Mouse (Mus musculus) forebrain, embryonic 10.5 days (tissue): Measurements from ENCODE around the gene Zdhhc23. TPM values are rescaled to one million over a fixed set of nuclear protein-coding genes. Genes with fewer than 3 reads are reported as not detected.

ENCODE experiments used
- DNase-seq: peaks from one replicate; pipeline ENCODE4 v3.0.0-alpha.2; 2017; ENCODE audit warnings: low spot score; ENCODE audit errors: extremely low spot score
- H3K27ac ChIP-seq: fragments of 300-500 bp; sonication (generic); 2 replicates; pipeline ENCODE4 v1.5.1; 2016; ENCODE audit warnings: mild to moderate bottlenecking
- H3K27me3 ChIP-seq: fragments of 300-500 bp; sonication (generic); 2 replicates; pipeline ENCODE4 v1.6.1; 2016; ENCODE audit warnings: mild to moderate bottlenecking; ENCODE audit not compliant: poor library complexity, severe bottlenecking
- H3K36me3 ChIP-seq: fragments of 300-500 bp; sonication (generic); replicated peaks from 2 replicates; pipeline ENCODE4 v1.6.1; 2016; ENCODE audit warnings: mild to moderate bottlenecking, moderate library complexity
- H3K4me1 ChIP-seq: fragments of 300-500 bp; sonication (generic); 2 replicates; pipeline ENCODE4 v1.6.1; 2016
- H3K4me3 ChIP-seq: fragments of 300-500 bp; sonication (generic); 2 replicates; pipeline ENCODE4 v1.5.1; 2016; ENCODE audit warnings: mild to moderate bottlenecking, moderate library complexity
- H3K9me3 ChIP-seq: fragments of 300-500 bp; sonication (generic); 2 replicates; pipeline ENCODE4 v1.6.1; 2016; ENCODE audit warnings: mild to moderate bottlenecking, moderate library complexity
- whole genome bisulfite sequencing: fragments of 180-500 bp; shearing (Covaris S2); methylation state at CpG from one replicate; pipeline ENCODE4 v1.1.7; 2016; 5-methylcytosine and 5-hydroxymethylcytosine counted together
- polyA plus RNA-seq: library from polyadenylated mRNA; unstranded; fragments of >200 nt; fragmentation: Nextera tagmentation; extraction: Ambion mirVana; gene quantifications from 2 replicates; pipeline ENCODE4 v1.2.1, GENCODE M21; 2016

Zdhhc23 gene
- polyA plus RNA-seq: 0.66 TPM in 2 replicates

- H3K27me3 ChIP-seq: peaks cover 51% of the 10 kb centered on the region
These were observed at the start of gene Zdhhc23 for GRCm38 (mm10) chr16:43979328-43980109. Gene Zdhhc23 (minus strand): TSS chr16:43979791.

GRCm38 (mm10) chr16:44029273-44029672, 49.7 kb upstream of the Zdhhc23 start:
- Histone ChIP-seq H3K9me3 (no peaks in the 10 kb centered on the region), H3K4me1 (no peaks in the 10 kb centered on the region), H3K36me3 (no peaks in the 10 kb centered on the region), H3K27ac (no peak overlapping the region), H3K27me3 (no peaks in the 10 kb centered on the region), H3K4me3 (no peak overlapping the region)
- no peak for DNase-seq
- 76% methylated on average over 2 of the region's 2 CpGs for WGBS

More at GRCm38 (mm10) chr16:43979328-43980109, at the start of gene Zdhhc23:
- Histone ChIP-seq H3K27ac (peak within 1 kb of the TSS; percentile 71), H3K9me3 (no peaks in the 10 kb centered on the region), H3K4me1 (peaks cover 23% of the 10 kb centered on the region), H3K36me3 (no peaks in the 10 kb centered on the region), H3K4me3 (peak within 1 kb of the TSS; percentile 82)
- peak; percentile 37 for DNase-seq
- WGBS: under 1% methylated on average over 99 of the region's 103 CpGs

- WGBS: 90% methylated on average over 9 of the region's 9 CpGs
- no peak overlapping the region for H3K4me3 ChIP-seq
- H3K27ac ChIP-seq: no peak overlapping the region
- no peaks in the 10 kb centered on the region for H3K4me1 ChIP-seq
- H3K36me3 ChIP-seq: no peaks in the 10 kb centered on the region
- DNase-seq: no peak
- H3K27me3 ChIP-seq: no peaks in the 10 kb centered on the region
- H3K9me3 ChIP-seq: no peaks in the 10 kb centered on the region
These were observed 47.2 kb upstream of the Zdhhc23 start for GRCm38 (mm10) chr16:44026822-44027221.

GRCm38 (mm10) chr16:44026210-44026609, 46.6 kb upstream of the Zdhhc23 start:
- WGBS: 73% methylated on average over 6 of the region's 6 CpGs
- Histone ChIP-seq H3K27ac (no peak overlapping the region), H3K9me3 (no peaks in the 10 kb centered on the region), H3K27me3 (no peaks in the 10 kb centered on the region), H3K4me3 (no peak overlapping the region), H3K36me3 (no peaks in the 10 kb centered on the region), H3K4me1 (no peaks in the 10 kb centered on the region)
- no peak for DNase-seq

- Histone ChIP-seq H3K4me1 (no peaks in the 10 kb centered on the region), H3K27me3 (no peaks in the 10 kb centered on the region), H3K4me3 (no peak overlapping the region), H3K36me3 (no peaks in the 10 kb centered on the region), H3K9me3 (no peaks in the 10 kb centered on the region), H3K27ac (no peak overlapping the region)
- no peak for DNase-seq
- 91% methylated on average over 2 of the region's 2 CpGs for WGBS
These were observed 39.5 kb upstream of the Zdhhc23 start for GRCm38 (mm10) chr16:44018986-44019548.

- 65% methylated on average over 7 of the region's 7 CpGs for WGBS
- Histone ChIP-seq H3K27me3 (no peaks in the 10 kb centered on the region), H3K4me3 (no peak overlapping the region), H3K9me3 (no peaks in the 10 kb centered on the region), H3K4me1 (no peaks in the 10 kb centered on the region), H3K27ac (no peak overlapping the region), H3K36me3 (no peaks in the 10 kb centered on the region)
- DNase-seq: no peak
These were observed 38.8 kb upstream of the Zdhhc23 start for GRCm38 (mm10) chr16:44018372-44018771.

- H3K27ac ChIP-seq: no peak overlapping the region
- no peak for DNase-seq
- no peaks in the 10 kb centered on the region for H3K9me3 ChIP-seq
- no peak overlapping the region for H3K4me3 ChIP-seq
- no peaks in the 10 kb centered on the region for H3K36me3 ChIP-seq
- no peaks in the 10 kb centered on the region for H3K27me3 ChIP-seq
- no peaks in the 10 kb centered on the region for H3K4me1 ChIP-seq
- WGBS: 84% methylated on average over 4 of the region's 4 CpGs
These were observed 38.1 kb upstream of the Zdhhc23 start for GRCm38 (mm10) chr16:44017707-44018106.

- H3K36me3 ChIP-seq: no peaks in the 10 kb centered on the region
- 25% methylated on average over 11 of the region's 11 CpGs for WGBS
- H3K27ac ChIP-seq: no peak overlapping the region
- H3K27me3 ChIP-seq: no peaks in the 10 kb centered on the region
- no peak overlapping the region for H3K4me3 ChIP-seq
- no peak for DNase-seq
- H3K4me1 ChIP-seq: no peaks in the 10 kb centered on the region
- no peaks in the 10 kb centered on the region for H3K9me3 ChIP-seq
These were observed 36.6 kb upstream of the Zdhhc23 start for GRCm38 (mm10) chr16:44016164-44016563.

- WGBS: 71% methylated on average over 16 of the region's 16 CpGs
- Histone ChIP-seq H3K36me3 (no peaks in the 10 kb centered on the region), H3K4me1 (no peaks in the 10 kb centered on the region), H3K9me3 (no peaks in the 10 kb centered on the region), H3K4me3 (no peak overlapping the region), H3K27ac (no peak overlapping the region), H3K27me3 (no peaks in the 10 kb centered on the region)
- DNase-seq: no peak
These were observed 36.0 kb upstream of the Zdhhc23 start for GRCm38 (mm10) chr16:44015416-44016158.

- DNase-seq: no peak
- no peaks in the 10 kb centered on the region for H3K36me3 ChIP-seq
- H3K27me3 ChIP-seq: no peaks in the 10 kb centered on the region
- no peaks in the 10 kb centered on the region for H3K9me3 ChIP-seq
- no peak overlapping the region for H3K4me3 ChIP-seq
- no peaks in the 10 kb centered on the region for H3K4me1 ChIP-seq
- H3K27ac ChIP-seq: no peak overlapping the region
- WGBS: 71% methylated on average over 5 of the region's 5 CpGs
These were observed 31.4 kb upstream of the Zdhhc23 start for GRCm38 (mm10) chr16:44011010-44011409.

- H3K4me3 ChIP-seq: no peak overlapping the region
- H3K9me3 ChIP-seq: no peaks in the 10 kb centered on the region
- no peak overlapping the region for H3K27ac ChIP-seq
- H3K4me1 ChIP-seq: no peaks in the 10 kb centered on the region
- H3K36me3 ChIP-seq: no peaks in the 10 kb centered on the region
- DNase-seq: no peak
- 73% methylated on average over 5 of the region's 5 CpGs for WGBS
- no peaks in the 10 kb centered on the region for H3K27me3 ChIP-seq
These were observed 22.5 kb upstream of the Zdhhc23 start for GRCm38 (mm10) chr16:44002086-44002485.

- no peaks in the 10 kb centered on the region for H3K27me3 ChIP-seq
- no peaks in the 10 kb centered on the region for H3K4me1 ChIP-seq
- no peaks in the 10 kb centered on the region for H3K36me3 ChIP-seq
- DNase-seq: no peak
- no peak overlapping the region for H3K4me3 ChIP-seq
- H3K27ac ChIP-seq: no peak overlapping the region
- H3K9me3 ChIP-seq: no peaks in the 10 kb centered on the region
- 82% methylated on average over 5 of the region's 5 CpGs for WGBS
These were observed 19.9 kb upstream of the Zdhhc23 start for GRCm38 (mm10) chr16:43999541-43999940.

- Histone ChIP-seq H3K27ac (no peak overlapping the region), H3K9me3 (no peaks in the 10 kb centered on the region), H3K36me3 (no peaks in the 10 kb centered on the region), H3K4me3 (no peak overlapping the region), H3K27me3 (no peaks in the 10 kb centered on the region), H3K4me1 (no peaks in the 10 kb centered on the region)
- 90% methylated on average over 8 of the region's 8 CpGs for WGBS
- no peak for DNase-seq
These were observed 19.5 kb upstream of the Zdhhc23 start for GRCm38 (mm10) chr16:43999111-43999510.
